34 mouse cellular contexts compared by ENCODE assay signal in the genomic region with DNA sequence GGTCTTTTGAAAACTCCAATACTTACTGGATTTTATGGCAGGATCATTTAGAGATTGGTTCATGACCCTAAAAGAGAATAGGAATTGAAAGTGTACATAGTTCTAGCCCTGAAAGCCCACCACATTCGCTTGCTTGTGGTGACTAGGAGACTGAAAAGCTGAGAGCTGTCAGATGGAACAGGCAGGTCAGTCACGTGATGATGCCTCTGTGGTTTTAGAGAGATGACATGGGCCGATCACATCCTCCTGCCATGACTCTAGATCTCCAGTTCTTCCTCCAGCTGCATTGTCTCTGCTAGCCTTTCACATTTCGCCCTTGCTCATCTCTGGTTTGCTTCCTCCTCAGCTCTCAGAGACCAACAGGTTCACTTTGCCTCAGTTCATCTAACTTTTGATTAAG.
"Had no signal": no experiment of that assay in that cellular context is flagged by ENCODE, and none has a peak within 500 bp of the region (broad histone marks: within the 10 kb centered on the region; RNA-seq: fewer than 3 reads in every experiment).

No protein-coding gene starts in this region.

- H3K4me3 ChIP-seq: heart, embryonic 12.5 days; heart, embryonic 13.5 days; heart, embryonic 15.5 days; hindbrain, embryonic 10.5 days; hindbrain, embryonic 12.5 days; hindbrain, embryonic 13.5 days; hindbrain, embryonic 15.5 days; intestine, embryonic 15.5 days; kidney, embryonic 15.5 days; layer of hippocampus, adult 2 months; left cerebral cortex, adult 2 months had no signal

- H3K27ac ChIP-seq: heart, embryonic 13.5 days; heart, embryonic 15.5 days; hindbrain, embryonic 10.5 days; hindbrain, embryonic 12.5 days; hindbrain, embryonic 13.5 days; hindbrain, embryonic 14.5 days; hindbrain, embryonic 15.5 days; hindbrain, postnatal 0 days; intestine, embryonic 15.5 days; kidney, embryonic 15.5 days; kidney, postnatal 0 days; layer of hippocampus, adult 2 months; left cerebral cortex, adult 2 months had no signal

- ATAC-seq: hindbrain, postnatal 0 days; inflammation-experienced regulatory T-cells, adult 6 months; intestine, embryonic 15.5 days; intestine, embryonic 16.5 days; intestine, postnatal 0 days had no signal

- H3K4me2 ChIP-seq: heart, embryonic 11.5 days; heart, embryonic 12.5 days; heart, embryonic 13.5 days; heart, embryonic 15.5 days; hindbrain, embryonic 12.5 days; hindbrain, embryonic 13.5 days; hindbrain, embryonic 14.5 days; hindbrain, embryonic 15.5 days; intestine, embryonic 15.5 days; kidney, embryonic 15.5 days had no signal

- H3K27me3 ChIP-seq: heart, embryonic 12.5 days; heart, embryonic 13.5 days; heart, embryonic 15.5 days; hindbrain, embryonic 12.5 days; hindbrain, embryonic 13.5 days; hindbrain, embryonic 15.5 days; intestine, embryonic 15.5 days; kidney, embryonic 15.5 days had no signal

- H3K36me3 ChIP-seq: heart, embryonic 12.5 days; heart, embryonic 13.5 days; heart, embryonic 15.5 days; hindbrain, embryonic 10.5 days; hindbrain, embryonic 12.5 days; hindbrain, embryonic 13.5 days; hindbrain, embryonic 15.5 days; intestine, embryonic 15.5 days; kidney, embryonic 15.5 days had no signal

- H3K4me1 ChIP-seq: heart, embryonic 15.5 days; hindbrain, embryonic 10.5 days; hindbrain, embryonic 12.5 days; hindbrain, embryonic 13.5 days; hindbrain, embryonic 15.5 days; intestine, embryonic 15.5 days; kidney, embryonic 15.5 days had no signal

- H3K9me3 ChIP-seq: heart, embryonic 12.5 days; heart, embryonic 13.5 days; heart, embryonic 15.5 days; hindbrain, embryonic 10.5 days; hindbrain, embryonic 12.5 days; hindbrain, embryonic 13.5 days; hindbrain, embryonic 15.5 days; intestine, embryonic 15.5 days; kidney, embryonic 15.5 days had no signal

- DNase-seq: heart, postnatal 10 days; heart, postnatal 14 days; heart, postnatal 36 days; heart, postnatal 4 days; kidney, adult 11 months; kidney, adult 18-20 months; kidney, adult 2 months; kidney, adult 8-10 months; kidney, adult 9 months; kidney, postnatal 10 days; kidney, postnatal 14 days; kidney, postnatal 25 days; kidney, postnatal 36 days; kidney, postnatal 4 days; layer of hippocampus, adult 9-11 months; layer of hippocampus, postnatal 36 days had no signal

- H3K9ac ChIP-seq: heart, embryonic 12.5 days; heart, embryonic 13.5 days; heart, embryonic 15.5 days; hindbrain, embryonic 12.5 days; hindbrain, embryonic 13.5 days; hindbrain, embryonic 14.5 days; hindbrain, embryonic 15.5 days; intestine, embryonic 15.5 days; kidney, embryonic 15.5 days had no signal
